Mouse (Mus musculus) testis, adult 2 months (tissue): ENCODE measurements at regions not wholly inside any gene's neighbourhood (a gene's known extent, or its start where the extent isn't known, plus 50 kb on each side); places are given as distances from the start of the nearest gene placed in this dataset.

ENCODE experiments used
- CTCF ChIP-seq: fragments of 200-500 bp; IDR thresholded peaks from 2 replicates; pipeline ENCODE4 v1.5.1; 2012; ENCODE audit warnings: low read depth, mild to moderate bottlenecking, inconsistent platforms, low read length, moderate library complexity; ENCODE audit not compliant: control insufficient read depth, insufficient read depth, insufficient replicate concordance
- POLR2A ChIP-seq: fragments of 200-500 bp; IDR thresholded peaks from 2 replicates; pipeline ENCODE4 v1.6.1; 2012; ENCODE audit warnings: low read depth, mild to moderate bottlenecking, inconsistent platforms, low read length, moderate library complexity; ENCODE audit not compliant: control insufficient read depth

DNA sequence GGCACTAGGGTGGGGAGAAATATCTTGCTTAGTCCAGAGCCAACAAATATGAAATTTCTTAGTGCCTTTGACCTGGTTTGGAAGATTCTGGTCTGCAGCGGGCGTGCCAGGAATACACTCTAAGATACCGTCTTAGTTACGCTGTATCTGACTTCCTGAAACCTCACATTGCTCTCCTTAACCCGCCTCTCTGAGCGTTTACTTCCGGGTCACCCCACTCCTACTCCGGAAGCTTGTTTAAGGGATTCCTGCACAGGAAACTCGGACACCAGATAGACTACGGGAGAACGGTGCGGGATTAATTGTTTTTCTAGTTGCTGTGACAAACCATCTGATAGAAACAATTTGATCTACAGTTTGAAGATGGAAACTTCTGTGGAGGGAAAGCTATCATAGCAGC lies 442.3 kb downstream of the Tshz3 start:
- no peak for TF ChIP-seq CTCF
- no peak for TF ChIP-seq POLR2A
